Mouse (Mus musculus): ENCODE results near the gene Nans. TPM values are rescaled to one million over a fixed set of nuclear protein-coding genes. Genes with fewer than 3 reads are reported as not detected.

The Nans gene
- polyA plus RNA-seq, 1 experiment: 19.7 TPM

- 83% methylated on average over 2 of the region's 2 CpGs for WGBS
- no peak overlapping the region for H3K27ac ChIP-seq (ENCODE audit: insufficient read depth, low read length)
- H3K36me3 ChIP-seq (ENCODE audit: control insufficient read depth, insufficient read depth, low read length): peaks cover 18% of the 10 kb centered on the region; the same call in 1 of the 2 replicates
- H3K4me1 ChIP-seq (ENCODE audit: control insufficient read depth, insufficient read depth, insufficient read length): peaks cover 17% of the 10 kb centered on the region
- H3K27me3 ChIP-seq (ENCODE audit: control insufficient read depth, insufficient read depth, low read length): no peaks in the 10 kb centered on the region
- TF ChIP-seq CTCF (IDR thresholded peaks at IDR 0.05; ENCODE audit: extremely low read depth, insufficient read depth, insufficient read length, insufficient replicate concordance): no peak
- TF ChIP-seq POLR2A (IDR thresholded peaks at IDR 0.05; ENCODE audit: low read depth, low read length): no peak
- DNase-seq (ENCODE audit: low read depth in 1 of 2, low spot score in 2 of 2): no peak
- no peak overlapping the region for H3K4me3 ChIP-seq (ENCODE audit: extremely low read depth, insufficient read depth, insufficient read length)
These were observed 43.5 kb downstream of the Nans start for GRCm38 (mm10) chr4:46532511-46532910.

- Histone ChIP-seq H3K4me3 (ENCODE audit: extremely low read depth, insufficient read depth, insufficient read length) (no peak overlapping the region), H3K4me1 (ENCODE audit: control insufficient read depth, insufficient read depth, insufficient read length) (peaks cover 17% of the 10 kb centered on the region), H3K27ac (ENCODE audit: insufficient read depth, low read length) (no peak overlapping the region), H3K36me3 (ENCODE audit: control insufficient read depth, insufficient read depth, low read length) (peaks cover 18% of the 10 kb centered on the region; the same call in 1 of the 2 replicates), H3K27me3 (ENCODE audit: control insufficient read depth, insufficient read depth, low read length) (no peaks in the 10 kb centered on the region)
- no peak for DNase-seq (ENCODE audit: low read depth in 1 of 2, low spot score in 2 of 2)
- TF ChIP-seq CTCF (IDR thresholded peaks at IDR 0.05; ENCODE audit: extremely low read depth, insufficient read depth, insufficient read length, insufficient replicate concordance): no peak
- no peak for TF ChIP-seq POLR2A (IDR thresholded peaks at IDR 0.05; ENCODE audit: low read depth, low read length)
- WGBS: 87% methylated on average over 7 of the region's 7 CpGs
These were observed 43.9 kb downstream of the Nans start for GRCm38 (mm10) chr4:46532926-46533325.

- no peaks in the 10 kb centered on the region for H3K27me3 ChIP-seq (ENCODE audit: control insufficient read depth, insufficient read depth, low read length)
- 25% methylated on average over 29 of the region's 29 CpGs for WGBS
- peak overlapping the region; percentile 74 for H3K27ac ChIP-seq (ENCODE audit: insufficient read depth, low read length)
- peak in 1 of 2 experiments; percentile 37 for DNase-seq (ENCODE audit: low read depth in 1 of 2, low spot score in 2 of 2)
- H3K4me1 ChIP-seq (ENCODE audit: control insufficient read depth, insufficient read depth, insufficient read length): peaks cover 15% of the 10 kb centered on the region
- peaks cover 24% of the 10 kb centered on the region; the same call in 1 of the 2 replicates for H3K36me3 ChIP-seq (ENCODE audit: control insufficient read depth, insufficient read depth, low read length)
- TF ChIP-seq CTCF (IDR thresholded peaks at IDR 0.05; ENCODE audit: extremely low read depth, insufficient read depth, insufficient read length, insufficient replicate concordance) (no peak), POLR2A (IDR thresholded peaks at IDR 0.05; ENCODE audit: low read depth, low read length) (no peak)
- peak overlapping the region; percentile 56 for H3K4me3 ChIP-seq (ENCODE audit: extremely low read depth, insufficient read depth, insufficient read length)
These were observed 45.1 kb downstream of the Nans start for GRCm38 (mm10) chr4:46533934-46534720.

- peaks cover 20% of the 10 kb centered on the region; the same call in 1 of the 2 replicates for H3K36me3 ChIP-seq (ENCODE audit: control insufficient read depth, insufficient read depth, low read length)
- under 1% methylated on average over 16 of the region's 16 CpGs for WGBS
- TF ChIP-seq POLR2A (IDR thresholded peaks at IDR 0.05; ENCODE audit: low read depth, low read length) (peak; percentile 75), CTCF (IDR thresholded peaks at IDR 0.05; ENCODE audit: extremely low read depth, insufficient read depth, insufficient read length, insufficient replicate concordance) (no peak)
- no peaks in the 10 kb centered on the region for H3K27me3 ChIP-seq (ENCODE audit: control insufficient read depth, insufficient read depth, low read length)
- peak overlapping the region; percentile 79 for H3K4me3 ChIP-seq (ENCODE audit: extremely low read depth, insufficient read depth, insufficient read length)
- H3K27ac ChIP-seq (ENCODE audit: insufficient read depth, low read length): peak overlapping the region; percentile 95
- peak; percentile 44 to 56 for DNase-seq (ENCODE audit: low read depth in 1 of 2, low spot score in 2 of 2)
- peaks cover 15% of the 10 kb centered on the region for H3K4me1 ChIP-seq (ENCODE audit: control insufficient read depth, insufficient read depth, insufficient read length)
These were observed 46.2 kb downstream of the Nans start for GRCm38 (mm10) chr4:46535094-46535830.

GRCm38 (mm10) chr4:46535840-46536361 is 46.9 kb downstream of the Nans start, which contains the start of gene Trim14:
Gene Trim14 (minus strand): TSS chr4:46536141.
- peak within 1 kb of the TSS; percentile 95 for H3K27ac ChIP-seq (ENCODE audit: insufficient read depth, low read length)
- H3K27me3 ChIP-seq (ENCODE audit: control insufficient read depth, insufficient read depth, low read length): no peaks in the 10 kb centered on the region
- TF ChIP-seq CTCF (IDR thresholded peaks at IDR 0.05; ENCODE audit: extremely low read depth, insufficient read depth, insufficient read length, insufficient replicate concordance): peak; percentile 44; the same call in 1 of the 2 replicates
- TF ChIP-seq POLR2A (IDR thresholded peaks at IDR 0.05; ENCODE audit: low read depth, low read length): peak; percentile 68
- H3K36me3 ChIP-seq (ENCODE audit: control insufficient read depth, insufficient read depth, low read length): peaks cover 19% of the 10 kb centered on the region; the same call in 1 of the 2 replicates
- DNase-seq (ENCODE audit: low read depth in 1 of 2, low spot score in 2 of 2): peak; percentile 53 to 64
- peak within 1 kb of the TSS; percentile 79 for H3K4me3 ChIP-seq (ENCODE audit: extremely low read depth, insufficient read depth, insufficient read length)
- under 1% methylated on average over 45 of the region's 46 CpGs for WGBS
- H3K4me1 ChIP-seq (ENCODE audit: control insufficient read depth, insufficient read depth, insufficient read length): peaks cover 15% of the 10 kb centered on the region

GRCm38 (mm10) chr4:46539167-46539566 is 50.1 kb downstream of the Nans start:
- DNase-seq (ENCODE audit: low read depth in 1 of 2, low spot score in 2 of 2): no peak
- no peaks in the 10 kb centered on the region for H3K27me3 ChIP-seq (ENCODE audit: control insufficient read depth, insufficient read depth, low read length)
- peaks cover 10% of the 10 kb centered on the region for H3K4me1 ChIP-seq (ENCODE audit: control insufficient read depth, insufficient read depth, insufficient read length)
- TF ChIP-seq POLR2A (IDR thresholded peaks at IDR 0.05; ENCODE audit: low read depth, low read length): no peak
- TF ChIP-seq CTCF (IDR thresholded peaks at IDR 0.05; ENCODE audit: extremely low read depth, insufficient read depth, insufficient read length, insufficient replicate concordance): no peak
- peaks cover 18% of the 10 kb centered on the region for H3K36me3 ChIP-seq (ENCODE audit: control insufficient read depth, insufficient read depth, low read length)
- H3K27ac ChIP-seq (ENCODE audit: insufficient read depth, low read length): no peak overlapping the region
- WGBS: 93% methylated on average over 9 of the region's 9 CpGs
- no peak overlapping the region for H3K4me3 ChIP-seq (ENCODE audit: extremely low read depth, insufficient read depth, insufficient read length)
